Mouse (Mus musculus): ENCODE results near the gene Serinc3.
A peak's percentile ranks its signal among the peaks of the same experiment; 100 is the strongest.
"Not testable (repeated sequence)": the region's sequence is repeated elsewhere in the genome, so short reads cannot be mapped to it uniquely, and the experiment has no call there.

Serinc3 gene

GRCm38 (mm10) chr2:163644575-163645385 lies at the start of gene Serinc3:
Gene Serinc3 (minus strand): TSS chr2:163645131.
- DNase-seq (ENCODE audit: low spot score), result peak; percentile 90

GRCm38 (mm10) chr2:163693716-163694314 lies 48.9 kb upstream of the Serinc3 start:
- DNase-seq (ENCODE audit: low spot score), result no peak

GRCm38 (mm10) chr2:163692873-163693612 lies 48.1 kb upstream of the Serinc3 start:
- no peak for DNase-seq (ENCODE audit: low spot score)

GRCm38 (mm10) chr2:163691846-163692605 lies 47.1 kb upstream of the Serinc3 start:
- no peak for DNase-seq (ENCODE audit: low spot score)

- no peak for DNase-seq (ENCODE audit: low spot score)
Observed at GRCm38 (mm10) chr2:163690409-163691304, 45.7 kb upstream of the Serinc3 start.

GRCm38 (mm10) chr2:163689771-163690170 lies 44.8 kb upstream of the Serinc3 start:
- no peak for DNase-seq (ENCODE audit: low spot score)

- DNase-seq (ENCODE audit: low spot score), result not testable (repeated sequence)
Observed at GRCm38 (mm10) chr2:163688377-163688776, 43.4 kb upstream of the Serinc3 start.

GRCm38 (mm10) chr2:163686886-163687285 lies 42.0 kb upstream of the Serinc3 start:
- no peak for DNase-seq (ENCODE audit: low spot score)

GRCm38 (mm10) chr2:163686233-163686632 lies 41.3 kb upstream of the Serinc3 start:
- DNase-seq (ENCODE audit: low spot score), result no peak

GRCm38 (mm10) chr2:163685761-163686200 lies 40.9 kb upstream of the Serinc3 start:
- DNase-seq (ENCODE audit: low spot score), result peak; percentile 40

GRCm38 (mm10) chr2:163685287-163685686 lies 40.4 kb upstream of the Serinc3 start:
- DNase-seq (ENCODE audit: low spot score), result no peak

GRCm38 (mm10) chr2:163682344-163682743 lies 37.4 kb upstream of the Serinc3 start:
- DNase-seq (ENCODE audit: low spot score), result no peak

- no peak for DNase-seq (ENCODE audit: low spot score)
Observed at GRCm38 (mm10) chr2:163676745-163677144, 31.8 kb upstream of the Serinc3 start.

- no peak for DNase-seq (ENCODE audit: low spot score)
Observed at GRCm38 (mm10) chr2:163676321-163676720, 31.4 kb upstream of the Serinc3 start.

- no peak for DNase-seq (ENCODE audit: low spot score)
Observed at GRCm38 (mm10) chr2:163675662-163676061, 30.7 kb upstream of the Serinc3 start.

GRCm38 (mm10) chr2:163675144-163675619 lies 30.3 kb upstream of the Serinc3 start:
- DNase-seq (ENCODE audit: low spot score), result no peak

GRCm38 (mm10) chr2:163674397-163674796 lies 29.5 kb upstream of the Serinc3 start:
- no peak for DNase-seq (ENCODE audit: low spot score)

GRCm38 (mm10) chr2:163670872-163671594 lies 26.1 kb upstream of the Serinc3 start:
- no peak for DNase-seq (ENCODE audit: low spot score)

- DNase-seq (ENCODE audit: low spot score), result no peak
Observed at GRCm38 (mm10) chr2:163667045-163667444, 22.1 kb upstream of the Serinc3 start.

- no peak for DNase-seq (ENCODE audit: low spot score)
Observed at GRCm38 (mm10) chr2:163663930-163664329, 19.0 kb upstream of the Serinc3 start.

All from layer of hippocampus, adult 9-10 months (tissue).